Mouse (Mus musculus) retina, postnatal 1 day (tissue): ENCODE measurements around the gene Chst8.
A peak's percentile ranks its signal among the peaks of the same experiment; 100 is the strongest.

ENCODE experiments used
- DNase-seq: peaks from one replicate; pipeline ENCODE4 v3.0.0-alpha.2; 2012

The Chst8 gene

GRCm38 (mm10) chr7:34748501-34748900, 64.0 kb downstream of the Chst8 start:
- no peak for DNase-seq

DNA sequence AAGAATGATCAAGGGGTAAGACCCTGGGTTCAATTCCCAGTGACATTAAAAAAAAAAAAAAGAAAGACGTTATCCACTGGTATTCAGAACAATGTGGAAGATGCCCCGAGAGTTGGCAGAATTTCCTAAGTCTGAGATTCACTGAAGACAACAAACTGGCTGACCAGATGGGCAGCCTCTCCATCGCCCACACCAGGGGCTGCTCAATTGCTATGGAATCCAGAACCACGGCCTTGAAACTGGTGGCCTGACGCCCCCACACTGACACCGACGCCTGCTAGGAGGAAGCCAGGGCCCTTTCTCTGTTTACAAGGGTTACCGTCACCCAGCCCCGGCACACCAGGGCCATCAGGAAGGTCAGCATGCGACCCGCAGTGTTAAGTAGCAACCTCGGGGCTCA, 64.8 kb downstream of the Chst8 start:
- DNase-seq = no peak

- no peak for DNase-seq
Observed at GRCm38 (mm10) chr7:34746586-34746985, 65.9 kb downstream of the Chst8 start.

DNA sequence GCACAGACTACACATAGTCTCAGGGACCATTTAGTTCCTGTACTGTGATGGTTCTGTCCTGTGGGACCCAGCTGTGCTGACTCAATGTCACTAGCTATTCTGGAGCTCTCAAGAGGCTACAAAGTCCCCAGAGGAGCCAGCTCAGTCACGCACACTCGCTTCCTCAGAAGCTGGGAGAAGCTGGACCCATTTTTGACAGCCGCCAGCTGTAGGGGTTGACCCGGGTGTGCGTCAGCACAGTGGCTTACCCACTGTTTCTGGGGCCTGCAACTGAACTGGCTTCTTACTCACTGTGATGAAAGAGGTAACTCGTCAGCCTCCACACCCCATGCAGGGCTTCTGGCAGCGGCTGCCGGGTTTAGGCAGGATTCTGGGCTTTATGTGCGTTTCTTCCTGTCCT, 66.3 kb downstream of the Chst8 start:
- DNase-seq = no peak

GRCm38 (mm10) chr7:34745426-34745825, 67.1 kb downstream of the Chst8 start:
- DNase-seq = no peak

GRCm38 (mm10) chr7:34744994-34745393, 67.5 kb downstream of the Chst8 start:
- DNase-seq = no peak

DNA sequence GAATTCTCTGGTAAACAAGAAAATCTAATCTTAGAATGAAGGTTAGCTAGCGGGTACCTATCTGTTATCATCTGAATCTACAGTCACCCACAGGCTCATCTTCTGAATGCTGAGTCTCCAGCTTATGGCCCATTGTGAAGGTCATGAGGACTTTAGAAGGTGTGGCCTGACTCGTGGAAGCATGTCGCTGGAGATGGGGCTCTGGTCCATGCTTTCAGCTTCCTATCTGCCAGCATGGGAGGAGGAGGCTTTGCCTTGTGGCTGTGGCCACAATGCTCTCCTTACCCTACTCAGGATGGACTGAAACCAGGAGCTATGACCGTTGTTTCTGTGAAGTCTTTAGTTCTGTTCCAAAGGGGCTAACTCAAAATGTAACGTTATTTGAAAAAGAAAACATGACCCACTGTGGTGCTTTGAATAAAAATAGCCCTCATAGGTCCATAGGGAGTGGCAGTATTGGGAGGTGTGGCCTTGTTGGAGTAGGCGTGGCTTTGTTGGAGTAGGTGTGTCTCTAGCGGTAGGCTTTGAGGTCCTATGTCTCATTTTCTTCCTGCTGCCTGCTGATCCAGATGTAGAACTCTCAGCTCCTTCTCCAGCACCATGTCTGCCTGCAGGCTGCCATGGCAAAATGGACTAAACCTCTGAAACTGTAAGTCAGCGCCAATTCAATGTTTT, 69.0 kb downstream of the Chst8 start:
- no peak for DNase-seq

GRCm38 (mm10) chr7:34739371-34739770, 73.1 kb downstream of the Chst8 start:
- DNase-seq = no peak

DNA sequence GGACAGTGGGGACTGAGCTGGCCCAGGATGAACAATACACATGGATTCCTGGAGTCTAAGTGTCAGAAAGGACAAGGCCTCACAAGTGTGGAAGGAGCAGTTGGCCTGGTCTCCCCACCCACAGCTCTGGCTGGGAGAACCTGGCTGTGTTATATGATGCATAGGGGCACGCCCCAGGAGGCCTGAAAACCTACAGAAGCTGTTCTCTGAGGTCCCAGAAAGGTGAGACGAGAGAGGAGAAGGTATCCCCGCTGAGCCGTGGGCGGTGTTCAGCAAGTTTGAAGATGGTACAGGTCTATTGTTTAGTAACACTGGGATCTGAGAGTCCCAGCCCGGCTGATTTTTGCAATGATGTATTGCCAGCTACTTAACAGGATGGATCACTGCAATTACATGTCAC, 75.3 kb downstream of the Chst8 start:
- DNase-seq = no peak

- DNase-seq = peak; percentile 46
Observed at GRCm38 (mm10) chr7:34734348-34734747, 78.2 kb downstream of the Chst8 start.

DNA sequence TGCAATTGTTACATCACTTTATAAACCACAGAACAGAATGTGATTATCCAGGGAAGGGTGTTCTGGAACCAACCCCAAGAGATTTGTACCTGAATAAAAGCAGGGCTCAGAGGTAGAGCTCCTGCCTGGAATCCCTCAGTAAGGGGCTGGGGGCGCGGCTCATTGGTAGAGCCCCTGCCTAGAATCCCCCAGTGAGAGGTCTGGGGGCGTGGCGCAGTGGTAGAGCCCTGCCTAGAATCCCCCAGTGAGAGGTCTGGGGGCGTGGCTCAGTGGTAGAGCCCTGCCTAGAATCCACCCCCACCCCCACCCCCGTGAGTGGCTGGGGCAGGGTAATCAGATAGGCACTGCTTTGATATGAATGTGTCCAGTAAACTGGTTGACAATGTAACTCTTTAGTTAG, 83.6 kb downstream of the Chst8 start:
- DNase-seq = no peak

GRCm38 (mm10) chr7:34725206-34725605, 87.3 kb downstream of the Chst8 start:
- peak; percentile 31 for DNase-seq

DNA sequence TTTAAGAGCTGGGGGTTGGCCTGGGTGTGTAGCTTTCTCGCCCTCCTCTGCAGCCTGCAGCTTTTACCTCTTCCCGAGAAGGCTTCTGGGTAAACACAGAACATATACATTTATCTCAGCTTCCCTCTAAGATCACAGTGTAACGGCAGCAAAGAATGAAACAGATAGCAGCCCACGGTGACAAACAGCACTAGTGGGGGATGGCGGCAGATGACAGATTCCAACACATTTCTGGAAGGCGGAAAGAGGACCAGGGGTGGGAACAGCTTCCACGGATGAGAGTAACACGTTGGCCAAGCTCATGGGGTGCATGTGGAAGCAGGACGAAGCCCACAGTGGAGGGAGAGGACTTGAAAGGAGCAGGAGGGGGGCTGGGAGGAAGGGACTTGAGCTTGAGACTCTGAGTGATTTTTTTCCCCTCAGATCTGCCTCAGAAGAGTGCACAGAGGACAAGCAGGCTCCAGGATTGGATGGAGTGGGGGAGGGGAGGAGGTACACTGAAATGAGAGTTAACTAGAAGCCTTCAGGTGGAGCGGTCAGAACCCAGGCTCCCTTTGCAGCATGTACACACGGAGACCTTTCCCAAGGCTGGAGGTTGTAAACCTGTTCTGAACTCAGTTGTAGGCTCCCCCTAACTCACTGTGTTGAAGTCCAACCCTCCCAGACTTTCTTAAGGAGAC, 89.8 kb downstream of the Chst8 start:
- DNase-seq = no peak

DNA sequence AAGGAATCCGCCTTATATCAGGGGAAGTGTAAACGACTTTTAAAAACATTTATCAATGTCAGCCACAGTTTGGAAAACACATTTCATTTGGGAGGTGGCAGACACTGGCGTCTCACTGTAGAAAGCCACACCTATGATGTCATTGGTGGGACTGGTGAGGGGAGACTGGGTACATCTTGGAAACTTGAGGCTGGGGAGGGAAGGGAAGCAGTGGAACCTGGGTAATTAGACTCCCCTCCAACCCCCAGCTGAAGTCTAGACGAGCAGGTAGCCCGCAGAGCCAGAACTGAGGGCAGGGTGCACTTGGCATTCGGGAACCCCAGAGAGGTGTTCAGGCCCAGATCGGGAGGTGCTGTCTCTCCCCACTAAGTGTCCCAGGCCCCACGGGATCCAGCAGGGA, 90.4 kb downstream of the Chst8 start:
- no peak for DNase-seq

DNA sequence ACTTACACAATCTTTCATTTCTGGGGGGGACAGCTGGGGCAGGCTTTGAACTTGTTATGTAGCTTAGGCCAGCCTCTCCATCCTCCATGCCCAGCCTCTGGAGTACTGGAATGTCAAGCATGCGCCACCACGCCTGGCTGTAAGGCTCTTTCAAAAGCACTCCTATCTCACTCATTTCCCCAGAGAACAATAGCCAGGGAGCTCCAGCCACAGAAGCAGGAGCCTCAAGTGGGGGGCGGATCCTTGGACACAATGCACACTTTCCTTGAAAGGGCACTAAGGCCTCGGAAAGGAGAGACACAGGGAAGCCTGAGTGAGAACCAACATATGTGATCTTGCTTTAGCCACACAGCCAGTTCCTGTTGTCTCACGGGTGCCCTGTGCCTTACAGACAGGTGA, 90.9 kb downstream of the Chst8 start:
- DNase-seq = peak; percentile 24

DNA sequence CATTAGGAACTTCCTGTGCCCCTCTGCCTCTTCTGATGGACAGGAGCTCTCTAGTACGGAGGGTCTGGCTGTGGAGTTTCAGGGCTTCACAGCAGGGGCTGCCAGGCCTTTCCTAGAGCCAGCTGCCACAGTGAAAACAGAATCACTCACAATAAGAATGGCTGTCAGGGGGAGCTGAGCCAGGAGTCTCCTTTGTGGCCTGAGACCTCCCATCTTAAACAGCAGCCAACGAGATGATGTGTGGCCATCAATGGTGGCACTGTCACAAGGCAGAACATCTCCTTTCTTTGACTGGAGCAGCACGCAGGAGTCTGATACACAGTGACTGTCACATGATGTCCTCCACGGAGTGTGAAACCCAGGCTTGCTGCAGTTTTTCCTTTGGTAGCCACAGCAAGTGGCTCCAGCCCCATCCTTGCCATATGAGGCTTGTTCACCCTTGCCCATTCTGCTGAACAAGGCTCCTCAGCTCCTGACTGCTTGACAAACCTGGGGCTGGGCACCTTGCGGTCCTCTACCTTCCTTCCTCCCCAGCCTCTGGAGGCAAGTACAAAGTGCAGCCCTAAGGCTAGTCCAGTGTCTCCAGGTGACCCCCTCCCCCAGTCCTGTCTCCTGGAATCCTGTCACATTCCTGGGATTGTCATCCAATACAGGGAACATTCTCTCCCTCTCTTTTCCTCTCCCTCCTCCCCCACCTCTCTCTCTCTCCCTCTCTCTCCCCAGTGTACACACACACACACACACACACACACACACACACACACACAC, 91.4 kb downstream of the Chst8 start:
- no peak for DNase-seq

DNA sequence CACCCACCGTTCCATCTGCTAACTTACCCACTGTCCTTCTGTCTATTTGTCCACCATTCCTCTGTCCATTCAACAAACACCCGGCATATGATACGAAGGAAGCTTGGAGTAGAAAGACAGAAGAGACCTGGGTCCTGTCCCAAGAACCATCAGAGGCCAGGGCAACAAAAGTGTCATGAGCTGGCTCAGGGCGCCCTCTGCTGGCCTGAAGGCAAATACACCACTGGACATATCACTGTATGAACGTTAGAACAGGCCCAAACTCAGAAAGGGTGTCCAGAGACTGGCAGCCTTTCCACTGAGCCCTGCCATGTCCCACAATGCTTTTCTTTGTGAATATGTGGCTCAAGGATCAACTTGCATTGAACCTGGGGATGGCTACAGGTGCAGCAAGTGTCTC, 92.9 kb downstream of the Chst8 start:
- DNase-seq = peak; percentile 71

DNA sequence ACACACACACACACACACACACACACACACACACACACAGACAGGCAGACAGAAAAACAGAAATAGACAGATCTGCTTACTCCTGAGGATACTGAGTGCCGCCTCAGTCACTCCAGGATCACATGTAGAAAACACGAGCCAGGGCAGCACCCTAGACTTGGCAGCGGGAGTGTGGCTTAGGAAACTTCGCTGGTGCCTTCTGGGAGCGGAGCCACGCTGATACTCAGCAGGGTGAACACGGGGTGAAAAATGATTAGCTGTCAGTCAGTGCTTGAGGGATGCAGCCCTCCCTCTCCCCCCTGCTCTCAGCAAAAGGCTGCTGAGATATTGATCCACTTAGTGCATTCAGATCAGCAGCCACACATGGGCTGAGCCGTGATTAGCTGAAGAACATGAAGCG, 93.9 kb downstream of the Chst8 start:
- DNase-seq = peak; percentile 42

DNA sequence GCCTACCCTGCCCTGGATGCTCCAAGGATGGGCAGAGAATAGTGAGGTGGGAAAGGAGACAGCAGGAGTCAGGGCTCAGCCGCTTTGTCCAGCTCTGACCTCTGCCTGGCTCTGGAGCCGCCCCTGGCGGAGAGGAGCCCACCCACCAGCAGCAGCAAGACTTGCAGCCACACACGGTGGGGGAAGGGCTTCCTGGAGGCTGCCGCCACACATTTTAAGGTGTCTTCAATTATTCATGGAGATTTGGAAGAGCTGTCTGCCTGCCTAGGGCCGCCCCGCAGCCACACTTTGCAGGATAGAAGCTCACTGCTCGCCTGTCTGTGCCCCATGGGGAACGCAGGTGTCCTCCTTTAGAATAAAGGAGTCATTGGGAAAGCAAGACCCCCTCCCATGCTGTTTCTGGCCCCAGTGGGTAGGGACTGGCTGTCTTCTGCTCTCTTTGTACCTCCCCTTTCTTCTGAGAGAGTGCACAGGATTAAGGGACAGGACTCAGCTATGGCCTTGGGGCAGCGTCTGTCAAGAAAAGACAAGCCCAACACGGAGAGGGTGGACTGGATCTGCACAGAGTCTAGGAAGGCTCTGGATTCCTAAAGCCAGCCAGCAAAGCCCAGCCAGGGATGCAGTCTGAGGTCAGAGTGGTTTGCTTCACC, 95.2 kb downstream of the Chst8 start:
- DNase-seq = peak; percentile 61

DNA sequence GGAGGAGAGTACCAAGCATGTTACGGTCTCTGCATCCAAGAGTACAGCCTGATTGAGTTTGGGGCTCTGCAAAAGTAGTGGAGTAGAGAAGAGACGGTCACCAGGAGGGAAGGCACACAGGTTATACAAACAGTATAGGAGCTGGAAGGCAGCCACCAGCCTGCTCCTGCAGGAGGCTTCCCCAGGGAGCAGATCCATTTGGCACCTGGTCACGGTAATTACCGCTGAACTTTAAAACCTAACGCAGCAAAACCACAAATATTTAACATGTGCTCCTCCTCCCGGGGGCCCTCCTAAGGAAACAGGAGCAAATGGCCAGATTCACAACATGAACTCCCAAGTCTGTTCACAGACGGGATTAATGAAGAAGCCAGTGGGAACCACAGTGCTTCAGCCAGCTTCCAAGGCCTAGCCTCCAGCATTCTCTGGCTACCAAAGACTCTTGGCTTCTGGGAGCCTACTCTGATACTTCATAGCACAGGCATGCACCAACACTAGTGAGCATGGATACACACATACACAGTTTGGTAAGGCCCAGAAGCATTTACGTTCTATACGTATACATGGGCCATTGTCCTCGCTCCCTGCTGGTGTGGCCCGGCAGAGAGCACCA, 97.6 kb downstream of the Chst8 start:
- DNase-seq = no peak

GRCm38 (mm10) chr7:34709111-34709510, 103.4 kb downstream of the Chst8 start:
- no peak for DNase-seq

DNA sequence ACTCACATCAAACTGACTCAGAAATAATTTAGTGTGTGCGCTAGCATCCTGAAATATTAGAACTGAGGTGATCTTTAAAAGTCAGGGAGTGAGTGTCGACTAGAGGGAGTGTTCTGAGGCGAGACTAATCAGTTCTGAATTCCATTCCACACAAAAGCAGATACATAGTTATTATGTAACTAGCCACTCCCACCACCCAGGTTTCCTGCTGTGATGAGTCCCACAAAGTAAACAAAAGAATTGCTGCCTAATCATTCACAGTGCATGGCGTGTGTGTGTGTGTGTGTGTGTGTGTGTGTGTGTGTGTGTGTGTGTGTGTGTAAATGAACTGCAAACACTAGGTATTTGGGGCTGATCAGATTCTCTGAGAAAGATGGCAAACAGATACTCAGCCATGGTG, 108.1 kb downstream of the Chst8 start:
- DNase-seq = peak; percentile 57

DNA sequence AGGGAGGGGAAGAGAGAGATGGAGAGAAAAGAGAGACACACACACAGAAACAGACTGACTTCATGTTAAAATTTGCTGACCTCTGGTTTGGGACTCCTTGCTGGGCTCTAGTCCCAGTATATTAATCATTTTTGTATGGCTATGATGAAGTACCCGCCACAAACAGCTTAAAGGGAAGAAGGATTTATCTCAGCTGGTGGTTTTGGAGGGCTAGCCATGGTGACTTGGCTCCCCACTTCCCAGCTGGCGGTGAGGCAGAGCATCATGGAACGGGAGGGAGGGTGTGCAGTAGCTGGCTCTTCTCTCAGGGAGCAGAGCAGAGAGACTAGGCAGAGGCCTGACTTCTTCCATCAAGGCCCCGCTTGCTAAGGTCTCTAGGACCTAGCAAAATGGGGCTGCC, 109.1 kb downstream of the Chst8 start:
- DNase-seq = no peak
